24 mouse cellular contexts compared by ENCODE assay signal in genomic region chr8:84718476-84718875, GRCm38 (mm10). TPM values are rescaled to one million over a fixed set of nuclear protein-coding genes. Genes with fewer than 3 reads are reported as not detected.
A peak's percentile ranks its signal among the peaks of the same experiment; 100 is the strongest.
DNase-seq lines count a peak whose midpoint lies in the region; ATAC-seq lines count a peak whose summit lies in the region.
"Had no signal": no experiment of that assay in that cellular context is flagged by ENCODE, and none has a peak within 500 bp of the region (broad histone marks: within the 10 kb centered on the region; RNA-seq: fewer than 3 reads in every experiment).

No protein-coding gene starts in this region.

- H3K9me3 ChIP-seq in heart, embryonic 13.5 days = no peaks in the 10 kb centered on the region
- no peaks in the 10 kb centered on the region for H3K9me3 ChIP-seq in limb, embryonic 12.5 days
- H3K9me3 ChIP-seq in limb, embryonic 15.5 days = no peaks in the 10 kb centered on the region
- no peaks in the 10 kb centered on the region for H3K9me3 ChIP-seq in intestine, embryonic 15.5 days
- H3K9me3 ChIP-seq: forebrain, embryonic 13.5 days; heart, embryonic 10.5 days; hindbrain, embryonic 15.5 days; liver, embryonic 15.5 days; lung, embryonic 15.5 days; midbrain, embryonic 10.5 days; neural tube, embryonic 12.5 days had no signal

- WGBS in heart, embryonic 13.5 days = 87% methylated on average over 5 of the region's 5 CpGs
- WGBS in limb, embryonic 12.5 days = 88% methylated on average over 5 of the region's 5 CpGs
- WGBS in limb, embryonic 15.5 days = 76% methylated on average over 5 of the region's 5 CpGs
- 85% methylated on average over 5 of the region's 5 CpGs for WGBS in intestine, embryonic 15.5 days

- H3K4me3 ChIP-seq in heart, embryonic 13.5 days = no peak overlapping the region
- no peak overlapping the region for H3K4me3 ChIP-seq in limb, embryonic 12.5 days (replicated peaks)
- H3K4me3 ChIP-seq in limb, embryonic 15.5 days = no peak overlapping the region
- H3K4me3 ChIP-seq in intestine, embryonic 15.5 days (replicated peaks) = no peak overlapping the region
- H3K4me3 ChIP-seq: erythroblast, embryonic 14.5 days; forebrain, embryonic 13.5 days; heart, embryonic 10.5 days; hindbrain, embryonic 15.5 days; liver, embryonic 15.5 days; lung, embryonic 15.5 days; midbrain, embryonic 10.5 days; neural tube, embryonic 12.5 days had no signal

- no peak overlapping the region for H3K4me2 ChIP-seq in heart, embryonic 13.5 days
- H3K4me2 ChIP-seq in limb, embryonic 12.5 days = no peak overlapping the region
- no peak overlapping the region for H3K4me2 ChIP-seq in limb, embryonic 15.5 days
- no peak overlapping the region for H3K4me2 ChIP-seq in intestine, embryonic 15.5 days (replicated peaks)
- H3K4me2 ChIP-seq: forebrain, embryonic 13.5 days; hindbrain, embryonic 15.5 days; liver, embryonic 15.5 days; lung, embryonic 15.5 days; neural tube, embryonic 12.5 days had no signal

- H3K27me3 ChIP-seq in heart, embryonic 13.5 days (replicated peaks) = peaks cover 57% of the 10 kb centered on the region
- H3K27me3 ChIP-seq in limb, embryonic 12.5 days = peaks cover 28% of the 10 kb centered on the region
- no peaks in the 10 kb centered on the region; the same call in 1 of the 2 replicates for H3K27me3 ChIP-seq in limb, embryonic 15.5 days
- peaks cover 36% of the 10 kb centered on the region for H3K27me3 ChIP-seq in intestine, embryonic 15.5 days (replicated peaks)
- H3K27me3 ChIP-seq: lung, embryonic 15.5 days had no signal

- ATAC-seq in heart, embryonic 13.5 days (ENCODE audit: extremely low read depth, insufficient number of reproducible peaks, low FRiP score, low TSS enrichment) = no peak
- no peak for ATAC-seq in limb, embryonic 12.5 days (ENCODE audit: insufficient number of reproducible peaks, insufficient read depth, low FRiP score, low TSS enrichment, low read depth)
- ATAC-seq in limb, embryonic 15.5 days (ENCODE audit: insufficient number of reproducible peaks, low FRiP score, low TSS enrichment, low read depth) = no peak
- ATAC-seq in intestine, embryonic 15.5 days = no peak
- ATAC-seq: forebrain, embryonic 13.5 days; inflammation-experienced regulatory T-cells, adult 6 months; midbrain, embryonic 16.5 days had no signal

- intact Hi-C loops in heart, postnatal 14 days (cut with DNase I) = no loop called here

- peaks cover 71% of the 10 kb centered on the region for H3K4me1 ChIP-seq in heart, embryonic 13.5 days
- peaks cover 84% of the 10 kb centered on the region for H3K4me1 ChIP-seq in limb, embryonic 12.5 days (replicated peaks)
- H3K4me1 ChIP-seq in limb, embryonic 15.5 days = peaks cover 91% of the 10 kb centered on the region
- peaks cover 29% of the 10 kb centered on the region for H3K4me1 ChIP-seq in intestine, embryonic 15.5 days (replicated peaks)

- no peak overlapping the region for H3K27ac ChIP-seq in heart, embryonic 13.5 days (replicated peaks)
- H3K27ac ChIP-seq in limb, embryonic 12.5 days = peak overlapping the region; percentile 25; the same call in 1 of the 2 replicates
- H3K27ac ChIP-seq in limb, embryonic 15.5 days = 0 out of 2 replicates have a peak overlapping the region, but pooled peaks have one; percentile 9
- no peak overlapping the region for H3K27ac ChIP-seq in intestine, embryonic 15.5 days
- H3K27ac ChIP-seq: heart, embryonic 10.5 days; hindbrain, embryonic 15.5 days; lung, embryonic 15.5 days; midbrain, embryonic 10.5 days; neural tube, embryonic 12.5 days had no signal

- H3K9ac ChIP-seq in heart, embryonic 13.5 days = peak overlapping the region; percentile 2; the same call in 1 of the 2 replicates
- H3K9ac ChIP-seq in limb, embryonic 12.5 days (replicated peaks) = no peak overlapping the region
- H3K9ac ChIP-seq in limb, embryonic 15.5 days = no peak overlapping the region
- no peak overlapping the region for H3K9ac ChIP-seq in intestine, embryonic 15.5 days
- H3K9ac ChIP-seq: forebrain, embryonic 13.5 days; hindbrain, embryonic 15.5 days; liver, embryonic 15.5 days; lung, embryonic 15.5 days; neural tube, embryonic 12.5 days had no signal

- H3K36me3 ChIP-seq in heart, embryonic 13.5 days = peaks cover 53% of the 10 kb centered on the region
- peaks cover 62% of the 10 kb centered on the region for H3K36me3 ChIP-seq in limb, embryonic 12.5 days
- peaks cover 63% of the 10 kb centered on the region for H3K36me3 ChIP-seq in limb, embryonic 15.5 days
- no peaks in the 10 kb centered on the region for H3K36me3 ChIP-seq in intestine, embryonic 15.5 days
- H3K36me3 ChIP-seq: heart, embryonic 10.5 days; hindbrain, embryonic 15.5 days; midbrain, embryonic 10.5 days had no signal

- DNase-seq in gastrocnemius, adult 18-20 months (ENCODE audit: low spot score) = peak; percentile 84
- DNase-seq in gastrocnemius, postnatal 10 days = no peak
- DNase-seq in heart, postnatal 14 days = no peak
- DNase-seq in frontal cortex, adult 2 months (ENCODE audit: extremely low spot score in 1 of 2, low spot score in 1 of 2) = no peak
- DNase-seq: adrenal gland, postnatal 25 days; kidney, adult 2 months; kidney, postnatal 36 days; layer of hippocampus, postnatal 36 days; liver had no signal

RNA-seq across cellular contexts. Expression of gene G430095P16Rik, which starts 4.3 kb away (rescaled TPM):
- total RNA-seq in gastrocnemius, adult 18-20 months (2021) = under 1 TPM; 0.34 to 0.45 TPM
- 1 to 10 TPM; 2.2 to 2.8 TPM for total RNA-seq in gastrocnemius, postnatal 10 days (2021)
- polyA plus RNA-seq in heart, embryonic 13.5 days (2015; fragmentation: Nextera tagmentation; extraction: Ambion mirVana) = 7.8 and 8.9 TPM in 2 replicates
- under 1 TPM; 0.54 to 0.69 TPM for total RNA-seq in heart, postnatal 14 days (2021)
- polyA plus RNA-seq in limb, embryonic 12.5 days (2016; fragmentation: Nextera tagmentation; extraction: Ambion mirVana) = 9.7 and 11.8 TPM in 2 replicates
- polyA plus RNA-seq in limb, embryonic 15.5 days (2015; fragmentation: Nextera tagmentation; extraction: Ambion mirVana) = 3.8 and 5.5 TPM in 2 replicates
- polyA plus RNA-seq in intestine, embryonic 15.5 days (2015; fragmentation: Nextera tagmentation; extraction: Ambion mirVana) = 3.1 and 3.7 TPM in 2 replicates
- 0.36 TPM in 1 of 2 replicates, not detected in the other for polyA plus RNA-seq in frontal cortex, adult 2 months (2012; rRNA removed)
- total RNA-seq: adrenal gland, postnatal 25 days; layer of hippocampus, adult 8-10 months; layer of hippocampus, postnatal 36 days had no signal

RNA-seq across cellular contexts. Expression of gene Lyl1, which starts 17.2 kb away (rescaled TPM):
- total RNA-seq in gastrocnemius, adult 18-20 months (2021) = 1 to 10 TPM in 1 of 2 experiments, under 1 TPM in 1; 0.73 to 1.6 TPM
- 1 to 10 TPM; 3.3 to 5.4 TPM for total RNA-seq in gastrocnemius, postnatal 10 days (2021)
- polyA plus RNA-seq in heart, embryonic 13.5 days (2015; fragmentation: Nextera tagmentation; extraction: Ambion mirVana) = 15.4 and 17.1 TPM in 2 replicates
- total RNA-seq in heart, postnatal 14 days (2021) = 1 to 10 TPM; 5.8 to 6.7 TPM
- 3.7 and 4.7 TPM in 2 replicates for polyA plus RNA-seq in limb, embryonic 12.5 days (2016; fragmentation: Nextera tagmentation; extraction: Ambion mirVana)
- polyA plus RNA-seq in limb, embryonic 15.5 days (2015; fragmentation: Nextera tagmentation; extraction: Ambion mirVana) = 5.6 and 6.0 TPM in 2 replicates
- 5.1 and 5.5 TPM in 2 replicates for polyA plus RNA-seq in intestine, embryonic 15.5 days (2015; fragmentation: Nextera tagmentation; extraction: Ambion mirVana)
- polyA plus RNA-seq in frontal cortex, adult 2 months (2012; rRNA removed) = 2.9 and 4.1 TPM in 2 replicates

RNA-seq across cellular contexts. Expression of gene Nacc1, which starts 30.8 kb away (rescaled TPM):
- 10 to 100 TPM; 19.3 to 22.8 TPM for total RNA-seq in gastrocnemius, adult 18-20 months (2021)
- 10 to 100 TPM; 38.2 to 39.1 TPM for total RNA-seq in gastrocnemius, postnatal 10 days (2021)
- polyA plus RNA-seq in heart, embryonic 13.5 days (2015; fragmentation: Nextera tagmentation; extraction: Ambion mirVana) = 15.1 and 15.7 TPM in 2 replicates
- total RNA-seq in heart, postnatal 14 days (2021) = 10 to 100 TPM; 35.6 to 40.5 TPM
- 16.9 and 21.4 TPM in 2 replicates for polyA plus RNA-seq in limb, embryonic 12.5 days (2016; fragmentation: Nextera tagmentation; extraction: Ambion mirVana)
- 13.5 and 13.8 TPM in 2 replicates for polyA plus RNA-seq in limb, embryonic 15.5 days (2015; fragmentation: Nextera tagmentation; extraction: Ambion mirVana)
- 14.8 and 17.0 TPM in 2 replicates for polyA plus RNA-seq in intestine, embryonic 15.5 days (2015; fragmentation: Nextera tagmentation; extraction: Ambion mirVana)
- polyA plus RNA-seq in frontal cortex, adult 2 months (2012; rRNA removed) = 79.7 and 79.8 TPM in 2 replicates

RNA-seq across cellular contexts. Expression of gene Trmt1, which starts 32.4 kb away (rescaled TPM):
- 10 to 100 TPM; 47.0 to 51.4 TPM for total RNA-seq in gastrocnemius, adult 18-20 months (2021)
- 10 to 100 TPM; 33.7 to 43.9 TPM for total RNA-seq in gastrocnemius, postnatal 10 days (2021)
- polyA plus RNA-seq in heart, embryonic 13.5 days (2015; fragmentation: Nextera tagmentation; extraction: Ambion mirVana) = 47.6 and 51.6 TPM in 2 replicates
- 10 to 100 TPM; 32.5 to 35.2 TPM for total RNA-seq in heart, postnatal 14 days (2021)
- 63.4 and 66.9 TPM in 2 replicates for polyA plus RNA-seq in limb, embryonic 12.5 days (2016; fragmentation: Nextera tagmentation; extraction: Ambion mirVana)
- 63.3 and 64.5 TPM in 2 replicates for polyA plus RNA-seq in limb, embryonic 15.5 days (2015; fragmentation: Nextera tagmentation; extraction: Ambion mirVana)
- polyA plus RNA-seq in intestine, embryonic 15.5 days (2015; fragmentation: Nextera tagmentation; extraction: Ambion mirVana) = 59.9 and 68.3 TPM in 2 replicates
- polyA plus RNA-seq in frontal cortex, adult 2 months (2012; rRNA removed) = 143 and 157 TPM in 2 replicates

RNA-seq across cellular contexts. Expression of gene Ier2, which starts 55.8 kb away (rescaled TPM):
- total RNA-seq in gastrocnemius, adult 18-20 months (2021) = 1 to 10 TPM; 4.7 to 8.3 TPM
- 10 to 100 TPM; 10.9 to 17.6 TPM for total RNA-seq in gastrocnemius, postnatal 10 days (2021)
- polyA plus RNA-seq in heart, embryonic 13.5 days (2015; fragmentation: Nextera tagmentation; extraction: Ambion mirVana) = 43.0 and 44.8 TPM in 2 replicates
- 10 to 100 TPM; 26.2 to 29.4 TPM for total RNA-seq in heart, postnatal 14 days (2021)
- polyA plus RNA-seq in limb, embryonic 12.5 days (2016; fragmentation: Nextera tagmentation; extraction: Ambion mirVana) = 134 and 144 TPM in 2 replicates
- polyA plus RNA-seq in limb, embryonic 15.5 days (2015; fragmentation: Nextera tagmentation; extraction: Ambion mirVana) = 80.6 and 81.7 TPM in 2 replicates
- polyA plus RNA-seq in intestine, embryonic 15.5 days (2015; fragmentation: Nextera tagmentation; extraction: Ambion mirVana) = 84.2 and 85.5 TPM in 2 replicates
- polyA plus RNA-seq in frontal cortex, adult 2 months (2012; rRNA removed) = 11.1 and 21.5 TPM in 2 replicates

Comparison
In these comparisons a context has a peak if more than half of its experiments do, and no peak if none do; other contexts are left out.
1. H3K27ac ChIP-seq: peak in limb, embryonic 12.5 days (single experiment) and limb, embryonic 15.5 days (single experiment); none in heart, embryonic 13.5 days (single experiment) and intestine, embryonic 15.5 days (single experiment).